In the genomic region with DNA sequence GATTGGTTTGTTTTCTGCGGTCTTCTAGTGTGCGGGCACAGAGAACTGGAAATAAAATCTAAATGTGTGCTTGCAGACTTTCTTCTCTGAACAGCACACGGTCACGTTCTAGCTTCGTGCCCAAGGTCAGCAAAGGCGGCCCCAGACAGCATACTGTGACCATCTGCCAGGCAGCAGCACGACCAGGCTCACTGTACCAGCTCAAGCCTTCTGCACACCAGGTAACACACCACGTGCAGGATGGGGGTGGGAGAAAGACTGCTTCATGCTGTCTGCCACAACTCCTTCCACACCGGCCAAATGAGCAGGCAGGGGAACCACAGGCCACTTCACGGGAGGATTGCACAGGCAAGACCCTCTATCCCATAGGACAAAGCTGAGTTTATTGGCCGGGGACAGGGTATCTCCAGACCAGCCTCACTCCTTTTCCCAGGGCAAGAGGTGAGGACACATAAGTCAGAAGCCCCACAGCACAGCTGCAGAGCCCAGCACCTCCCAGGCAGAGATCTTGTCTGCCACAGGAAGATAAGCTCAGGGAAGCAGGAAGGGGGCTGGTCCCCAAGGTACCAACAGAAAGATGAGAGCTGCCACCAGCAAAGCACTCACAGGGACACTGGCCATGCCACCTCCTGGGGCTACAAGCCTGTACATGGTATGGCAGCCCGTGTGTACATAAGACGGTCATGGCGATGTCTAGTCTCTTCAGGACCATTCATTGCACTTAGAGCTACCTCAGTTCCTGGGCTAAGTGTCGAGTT, we compare ENCODE assay signal across 8 mouse cellular contexts. TPM values are rescaled to one million over a fixed set of nuclear protein-coding genes. Genes with fewer than 3 reads are reported as not detected.
DNase-seq lines count a peak whose midpoint lies in the region; ATAC-seq lines count a peak whose summit lies in the region.
"Had no signal": no experiment of that assay in that cellular context is flagged by ENCODE, and none has a peak within 500 bp of the region (broad histone marks: within the 10 kb centered on the region; RNA-seq: fewer than 3 reads in every experiment).

No protein-coding gene starts in this region.

- peaks cover 84% of the 10 kb centered on the region for H3K36me3 ChIP-seq in limb, embryonic 12.5 days
- peaks cover 79% of the 10 kb centered on the region for H3K36me3 ChIP-seq in limb, embryonic 10.5 days
- H3K36me3 ChIP-seq in liver, embryonic 16.5 days (ENCODE audit: control insufficient read depth, insufficient read depth): peaks cover 5% of the 10 kb centered on the region

- H3K9ac ChIP-seq in limb, embryonic 12.5 days (replicated peaks): 0 out of 2 replicates have a peak overlapping the region, but pooled peaks have one; percentile 27
- no peak overlapping the region for H3K9ac ChIP-seq in liver, embryonic 16.5 days (ENCODE audit: low read depth, low read length)

- H3K9me3 ChIP-seq in limb, embryonic 12.5 days: no peaks in the 10 kb centered on the region
- no peaks in the 10 kb centered on the region for H3K9me3 ChIP-seq in limb, embryonic 10.5 days (replicated peaks)
- no peaks in the 10 kb centered on the region for H3K9me3 ChIP-seq in liver, embryonic 16.5 days (replicated peaks; ENCODE audit: control insufficient read depth, low read length)

- H3K4me2 ChIP-seq in limb, embryonic 12.5 days: no peak overlapping the region
- 0 out of 2 replicates have a peak overlapping the region, but pooled peaks have one; percentile 10 for H3K4me2 ChIP-seq in liver, embryonic 16.5 days (ENCODE audit: low read depth, low read length)
- H3K4me2 ChIP-seq: midbrain, embryonic 11.5 days had no signal

- no peak overlapping the region for H3K4me3 ChIP-seq in limb, embryonic 12.5 days (replicated peaks)
- no peak overlapping the region for H3K4me3 ChIP-seq in limb, embryonic 10.5 days
- no peak overlapping the region for H3K4me3 ChIP-seq in liver, embryonic 16.5 days (ENCODE audit: low read depth, low read length)

- peak overlapping the region; percentile 23; the same call in 1 of the 2 replicates for H3K27ac ChIP-seq in limb, embryonic 12.5 days
- H3K27ac ChIP-seq in limb, embryonic 10.5 days: no peak overlapping the region
- H3K27ac ChIP-seq in liver, embryonic 16.5 days (ENCODE audit: low read length): peak overlapping the region; percentile 43

- ATAC-seq in limb, embryonic 12.5 days (ENCODE audit: insufficient number of reproducible peaks, insufficient read depth, low FRiP score, low TSS enrichment, low read depth): no peak
- ATAC-seq in cerebellum, adult (ENCODE audit: insufficient number of reproducible peaks, low FRiP score, low TSS enrichment): peak; percentile 38; the same call in 1 of the 2 replicates
- peak; percentile 42 for ATAC-seq in liver, embryonic 16.5 days (ENCODE audit: low read depth)

- WGBS in limb, embryonic 12.5 days: 78% methylated on average over 15 of the region's 15 CpGs
- WGBS in limb, embryonic 10.5 days: 81% methylated on average over 15 of the region's 15 CpGs
- WGBS in liver, embryonic 16.5 days (ENCODE audit: insufficient replicate concordance): 64% methylated on average over 15 of the region's 15 CpGs

- peaks cover 15% of the 10 kb centered on the region for H3K4me1 ChIP-seq in limb, embryonic 12.5 days (replicated peaks)
- H3K4me1 ChIP-seq in limb, embryonic 10.5 days: peaks cover 23% of the 10 kb centered on the region
- H3K4me1 ChIP-seq in liver, embryonic 16.5 days (ENCODE audit: control insufficient read depth, low read depth, low read length): peaks cover 21% of the 10 kb centered on the region

- H3K27me3 ChIP-seq in limb, embryonic 12.5 days: no peaks in the 10 kb centered on the region
- H3K27me3 ChIP-seq in limb, embryonic 10.5 days (ENCODE audit: low read depth, poor library complexity, severe bottlenecking): no peaks in the 10 kb centered on the region
- H3K27me3 ChIP-seq in liver, embryonic 16.5 days (ENCODE audit: control insufficient read depth, insufficient read depth, low read depth, low read length): no peaks in the 10 kb centered on the region

- no peak for DNase-seq in limb, embryonic 10.5 days (ENCODE audit: low spot score)
- DNase-seq in cerebellum, postnatal 14 days: peak; percentile 80 to 88
- DNase-seq in gastrocnemius, postnatal 10 days: no peak
- no peak for DNase-seq in ovary, postnatal 10 days (ENCODE audit: low spot score)

RNA-seq across cellular contexts. Expression of a gene that starts 5.2 kb away (rescaled TPM):
- polyA plus RNA-seq in limb, embryonic 12.5 days (2016; fragmentation: Nextera tagmentation; extraction: Ambion mirVana): 46.7 and 46.9 TPM in 2 replicates
- 51.0 and 51.8 TPM in 2 replicates for polyA plus RNA-seq in limb, embryonic 10.5 days (2016; fragmentation: Nextera tagmentation; extraction: Ambion mirVana)
- polyA plus RNA-seq in liver, embryonic 16.5 days (2015; fragmentation: Nextera tagmentation; extraction: Ambion mirVana): 12.1 and 13.8 TPM in 2 replicates
- 10 to 100 TPM in 1 of 2 experiments, 1 to 10 TPM in 1; 9.9 to 10.4 TPM for total RNA-seq in gastrocnemius, postnatal 10 days (2021)

RNA-seq across cellular contexts. Expression of a gene that starts 19.6 kb away (rescaled TPM):
- 0.98 and 1.0 TPM in 2 replicates for polyA plus RNA-seq in limb, embryonic 12.5 days (2016; fragmentation: Nextera tagmentation; extraction: Ambion mirVana)
- polyA plus RNA-seq in limb, embryonic 10.5 days (2016; fragmentation: Nextera tagmentation; extraction: Ambion mirVana): 0.75 and 0.85 TPM in 2 replicates
- polyA plus RNA-seq in liver, embryonic 16.5 days (2015; fragmentation: Nextera tagmentation; extraction: Ambion mirVana): 18.2 and 20.6 TPM in 2 replicates
- 1 to 10 TPM; 2.1 to 4.5 TPM for total RNA-seq in gastrocnemius, postnatal 10 days (2021)

Comparison
In these comparisons a context has a peak if more than half of its experiments do, and no peak if none do; other contexts are left out.
1. DNase-seq: peak in cerebellum, postnatal 14 days (2 of 2); none in limb, embryonic 10.5 days (single experiment), gastrocnemius, postnatal 10 days (single experiment) and ovary, postnatal 10 days (single experiment).